Mouse (Mus musculus) hindbrain, embryonic 12.5 days (tissue): Measurements from ENCODE around the gene Srl. TPM values are rescaled to one million over a fixed set of nuclear protein-coding genes. Genes with fewer than 3 reads are reported as not detected.
"Not testable (repeated sequence)": the region's sequence is repeated elsewhere in the genome, so short reads cannot be mapped to it uniquely, and the experiment has no call there.

Experiments
- ATAC-seq: fragments of 200-750 bp; cut with Nextera tagmentation; 2 replicates; pipeline ENCODE4 v1.8.0; 2017; ENCODE audit warnings: moderate TSS enrichment; ENCODE audit not compliant: low FRiP score
- H3K27ac ChIP-seq: fragments of 300-500 bp; sonication (generic); 2 replicates; pipeline ENCODE4 v1.5.1; 2016; ENCODE audit warnings: mild to moderate bottlenecking
- H3K27me3 ChIP-seq: fragments of 300-500 bp; sonication (generic); 2 replicates; pipeline ENCODE4 v1.6.1; 2016; ENCODE audit warnings: mild to moderate bottlenecking
- H3K36me3 ChIP-seq: fragments of 300-500 bp; sonication (generic); 2 replicates; pipeline ENCODE4 v1.6.1; 2016; ENCODE audit warnings: mild to moderate bottlenecking
- H3K4me1 ChIP-seq: fragments of 300-500 bp; sonication (generic); 2 replicates; pipeline ENCODE4 v1.6.1; 2016
- H3K4me2 ChIP-seq: fragments of 300-500 bp; sonication (generic); replicated peaks from 2 replicates; pipeline ENCODE4 v1.6.1; 2016; ENCODE audit warnings: mild to moderate bottlenecking
- H3K4me3 ChIP-seq: fragments of 300-500 bp; sonication (generic); 2 replicates; pipeline ENCODE4 v1.5.1; 2016; ENCODE audit warnings: mild to moderate bottlenecking
- H3K9ac ChIP-seq: fragments of 300-500 bp; sonication (generic); 2 replicates; pipeline ENCODE4 v1.6.1; 2016; ENCODE audit warnings: mild to moderate bottlenecking, moderate library complexity
- H3K9me3 ChIP-seq: fragments of 300-500 bp; sonication (generic); replicated peaks from 2 replicates; pipeline ENCODE4 v1.6.1; 2016; ENCODE audit warnings: mild to moderate bottlenecking
- WGBS: fragments of 180-500 bp; shearing (Covaris S2); methylation state at CpG from one replicate; pipeline ENCODE4 v1.1.7; 2016; 5-methylcytosine and 5-hydroxymethylcytosine counted together
- polyA plus RNA-seq: library from polyadenylated mRNA; unstranded; fragments of >200 nt; fragmentation: Nextera tagmentation; extraction: Ambion mirVana; gene quantifications from 2 replicates; pipeline ENCODE4 v1.2.1, GENCODE M21; 2016

Gene Srl
- polyA plus RNA-seq, 1 experiment from 2014 or later = 25.8 TPM

DNA sequence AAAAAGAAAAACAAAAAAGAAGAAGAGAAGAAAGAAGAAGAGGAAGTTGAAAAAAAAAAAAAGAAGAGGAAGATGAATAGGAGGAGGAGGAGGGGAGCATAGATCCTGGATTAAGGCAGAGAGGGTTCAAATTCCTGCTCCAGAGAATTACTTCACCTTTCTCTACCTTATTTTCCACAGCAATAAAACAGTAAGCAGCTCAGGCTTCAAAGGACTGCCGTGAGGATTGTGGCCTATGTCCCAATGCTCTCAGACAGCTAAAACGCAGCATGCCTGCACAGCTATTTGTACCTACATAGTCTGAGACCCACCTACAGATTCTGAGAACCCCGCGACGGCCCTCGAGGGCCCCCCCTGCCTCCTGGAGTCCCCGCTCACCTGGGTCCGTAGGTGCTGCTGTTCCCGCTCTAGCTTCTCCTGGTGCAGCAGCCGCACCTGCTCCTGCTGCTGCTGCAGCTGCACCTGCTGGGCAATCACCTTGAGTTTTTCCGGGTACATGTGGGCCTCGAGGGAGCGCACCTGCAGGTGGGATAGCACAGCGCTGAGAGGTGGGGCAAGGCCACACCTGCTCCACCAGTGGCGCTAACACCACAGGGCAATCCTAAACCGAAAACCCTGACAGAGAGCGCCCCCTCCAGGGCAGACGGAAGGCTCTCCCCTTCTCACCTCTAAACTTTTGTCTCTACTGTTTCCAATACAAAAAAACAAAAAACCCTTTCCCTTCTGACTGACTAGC lies 7.5 kb upstream of the Srl start:
- H3K36me3 ChIP-seq = peaks cover 47% of the 10 kb centered on the region

DNA sequence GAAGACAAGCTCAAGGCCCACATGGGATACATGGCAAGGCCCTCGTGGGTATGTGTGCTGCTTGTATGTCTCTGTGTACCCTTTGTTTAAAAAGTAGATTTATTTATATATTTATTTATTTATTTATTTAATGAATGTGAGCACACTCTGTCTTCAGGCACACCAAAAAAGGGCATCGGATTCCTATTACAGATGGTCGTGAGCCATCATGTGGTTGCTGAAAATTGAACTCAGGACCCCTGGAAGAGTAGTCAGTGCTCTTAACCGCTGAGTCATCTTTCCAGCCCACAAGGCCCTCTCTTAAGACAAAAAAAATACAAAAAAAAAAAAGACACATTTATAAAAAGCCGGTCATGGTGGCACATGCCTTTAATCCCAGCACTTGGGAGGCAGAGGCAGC lies 6.0 kb upstream of the Srl start:
- Histone ChIP-seq H3K4me3 (no peak overlapping the region), H3K9me3 (no peaks in the 10 kb centered on the region), H3K4me1 (peaks cover 4% of the 10 kb centered on the region), H3K27ac (no peak overlapping the region), H3K9ac (no peak overlapping the region), H3K36me3 (peaks cover 47% of the 10 kb centered on the region), H3K27me3 (no peaks in the 10 kb centered on the region), H3K4me2 (no peak overlapping the region)
- no peak for ATAC-seq
- 94% methylated on average over 5 of the region's 5 CpGs for WGBS

More for the DNA sequence above, 7.5 kb upstream of the Srl start:
- ATAC-seq = no peak
- peaks cover 13% of the 10 kb centered on the region for H3K4me1 ChIP-seq
- 96% methylated on average over 18 of the region's 18 CpGs for WGBS
- no peak overlapping the region for H3K4me3 ChIP-seq
- H3K4me2 ChIP-seq = no peak overlapping the region
- no peak overlapping the region for H3K9ac ChIP-seq
- no peaks in the 10 kb centered on the region for H3K27me3 ChIP-seq
- no peaks in the 10 kb centered on the region for H3K9me3 ChIP-seq
- H3K27ac ChIP-seq = no peak overlapping the region

DNA sequence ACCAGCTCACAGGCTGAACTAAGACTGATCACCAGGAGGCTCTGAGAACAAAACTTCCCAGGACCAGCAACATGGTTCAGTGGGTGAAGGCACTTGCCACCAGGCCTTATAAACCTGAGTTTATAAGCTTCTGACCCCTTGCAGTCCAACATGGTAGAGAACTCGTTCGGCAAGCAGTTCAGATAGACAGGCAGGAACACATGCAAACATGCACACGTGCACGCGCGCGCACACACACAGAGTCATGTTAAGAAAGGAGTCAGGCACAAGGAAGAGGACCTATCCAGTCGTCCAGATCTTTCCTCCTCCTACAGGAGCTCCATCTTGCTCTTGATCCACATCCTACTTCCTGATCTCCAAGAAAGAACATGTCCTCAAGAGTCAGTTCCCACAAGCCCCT lies 5.2 kb upstream of the Srl start:
- ATAC-seq = no peak
- Histone ChIP-seq H3K27me3 (no peaks in the 10 kb centered on the region), H3K4me3 (no peak overlapping the region), H3K4me1 (peaks cover 6% of the 10 kb centered on the region; the same call in 1 of the 2 replicates), H3K4me2 (no peak overlapping the region), H3K27ac (no peak overlapping the region), H3K9me3 (no peaks in the 10 kb centered on the region), H3K36me3 (peaks cover 47% of the 10 kb centered on the region), H3K9ac (no peak overlapping the region)
- WGBS = 95% methylated on average over 8 of the region's 8 CpGs

DNA sequence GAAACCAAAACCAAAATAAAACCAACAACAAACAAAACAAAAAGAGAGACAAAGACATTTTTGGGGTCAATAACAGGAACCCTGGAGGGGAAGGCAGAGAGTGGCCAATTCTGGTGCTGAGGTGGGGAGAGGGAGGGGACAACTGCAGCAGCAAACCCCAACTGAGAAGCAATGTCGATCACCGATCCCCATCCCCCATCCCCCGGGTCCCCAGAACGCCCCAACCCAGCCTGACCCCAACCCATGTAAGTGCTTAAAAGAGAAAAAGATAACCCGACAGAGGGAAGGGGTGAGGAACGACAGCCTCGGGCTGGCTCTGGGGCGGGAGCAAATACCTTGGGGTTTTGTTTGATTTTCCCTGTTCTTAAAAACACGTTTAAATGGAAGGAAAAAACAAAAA lies 3.2 kb upstream of the Srl start:
- H3K4me3 ChIP-seq = no peak overlapping the region
- peaks cover 38% of the 10 kb centered on the region for H3K36me3 ChIP-seq
- WGBS = 85% methylated on average over 9 of the region's 9 CpGs
- H3K27ac ChIP-seq = no peak overlapping the region
- no peak overlapping the region for H3K4me2 ChIP-seq
- no peaks in the 10 kb centered on the region for H3K9me3 ChIP-seq
- no peak overlapping the region for H3K9ac ChIP-seq
- peaks cover 8% of the 10 kb centered on the region; the same call in 1 of the 2 replicates for H3K4me1 ChIP-seq
- no peak for ATAC-seq
- no peaks in the 10 kb centered on the region for H3K27me3 ChIP-seq

DNA sequence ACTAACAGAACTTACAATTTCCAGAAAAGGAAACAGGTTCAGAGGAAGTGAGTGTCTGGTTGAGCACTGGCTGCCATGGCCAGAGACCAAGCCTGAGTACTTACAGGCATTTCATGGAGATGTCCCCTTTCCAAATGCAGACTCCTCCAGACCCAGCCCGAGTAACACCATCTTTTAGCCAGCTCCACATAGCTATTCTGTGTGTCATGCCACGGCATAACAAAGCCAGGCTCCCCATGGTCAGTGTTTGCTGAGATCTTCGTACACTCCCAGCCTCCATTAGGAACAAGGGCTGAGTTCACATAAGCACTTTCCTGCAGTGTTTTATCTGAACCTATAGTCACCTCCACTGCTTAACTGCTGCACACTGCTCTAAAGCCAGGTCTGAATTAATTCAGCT lies 1.6 kb upstream of the Srl start:
- Histone ChIP-seq H3K9me3 (no peaks in the 10 kb centered on the region), H3K36me3 (peaks cover 27% of the 10 kb centered on the region), H3K4me3 (no peak overlapping the region), H3K27ac (no peak overlapping the region), H3K9ac (no peak overlapping the region), H3K4me1 (peaks cover 11% of the 10 kb centered on the region; the same call in 1 of the 2 replicates), H3K4me2 (no peak overlapping the region), H3K27me3 (no peaks in the 10 kb centered on the region)
- 73% methylated on average over 3 of the region's 3 CpGs for WGBS
- no peak for ATAC-seq

DNA sequence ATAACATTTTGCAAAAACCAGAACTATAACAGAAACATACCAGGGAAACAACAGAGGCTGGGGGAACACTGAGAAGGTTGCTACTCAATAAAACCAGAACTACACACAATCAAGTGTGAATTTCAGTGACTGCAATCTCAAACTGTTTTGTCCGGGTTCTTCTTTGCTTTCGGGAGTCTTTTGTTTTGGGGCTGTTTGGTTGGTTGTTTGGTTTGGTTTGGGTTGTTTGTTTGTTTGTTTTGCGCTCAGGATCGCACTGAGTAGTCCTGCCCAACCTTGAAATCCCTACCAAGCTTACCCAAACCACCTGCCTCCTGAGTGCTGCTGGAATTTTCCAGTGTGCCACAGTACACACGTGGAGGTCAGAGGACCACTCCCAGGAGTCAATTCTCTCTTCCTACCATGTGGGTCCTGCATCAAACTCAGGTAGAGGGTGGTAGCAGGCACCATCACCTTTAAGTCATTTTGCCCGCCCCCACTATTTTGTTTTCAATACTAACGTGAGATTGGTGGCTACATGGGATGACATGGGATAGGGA lies 689 bp upstream of the Srl start:
- no peak for ATAC-seq
- Histone ChIP-seq H3K27me3 (no peaks in the 10 kb centered on the region), H3K9me3 (no peaks in the 10 kb centered on the region), H3K9ac (0 out of 2 replicates have a peak overlapping the region, but pooled peaks have one; percentile 20), H3K27ac (no peak overlapping the region), H3K4me1 (peaks cover 11% of the 10 kb centered on the region; the same call in 1 of the 2 replicates), H3K4me3 (peak overlapping the region; percentile 43), H3K36me3 (peaks cover 24% of the 10 kb centered on the region), H3K4me2 (peak overlapping the region; percentile 52)
- 53% methylated on average over 7 of the region's 7 CpGs for WGBS

DNA sequence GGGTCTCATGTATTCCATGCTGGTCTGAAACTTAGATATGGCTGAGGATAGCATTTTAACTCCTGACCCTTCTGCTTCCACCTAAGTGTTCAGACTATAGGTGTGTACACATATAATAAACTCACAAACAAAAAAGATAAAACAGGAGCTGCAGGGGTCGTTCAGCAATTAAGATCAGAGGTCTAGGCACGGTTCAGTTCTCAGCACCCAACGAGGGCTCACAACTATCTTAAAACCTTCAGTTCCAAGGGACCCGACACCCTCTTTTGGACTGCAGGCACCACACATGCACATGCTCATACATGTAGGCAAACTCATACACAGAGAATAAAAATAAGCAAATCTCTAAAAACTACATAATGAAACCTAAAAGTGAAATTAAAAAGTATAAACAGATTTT lies 583 bp downstream of the Srl start:
- no peak for ATAC-seq
- H3K9ac ChIP-seq = 0 out of 2 replicates have a peak overlapping the region, but pooled peaks have one; percentile 32

DNA sequence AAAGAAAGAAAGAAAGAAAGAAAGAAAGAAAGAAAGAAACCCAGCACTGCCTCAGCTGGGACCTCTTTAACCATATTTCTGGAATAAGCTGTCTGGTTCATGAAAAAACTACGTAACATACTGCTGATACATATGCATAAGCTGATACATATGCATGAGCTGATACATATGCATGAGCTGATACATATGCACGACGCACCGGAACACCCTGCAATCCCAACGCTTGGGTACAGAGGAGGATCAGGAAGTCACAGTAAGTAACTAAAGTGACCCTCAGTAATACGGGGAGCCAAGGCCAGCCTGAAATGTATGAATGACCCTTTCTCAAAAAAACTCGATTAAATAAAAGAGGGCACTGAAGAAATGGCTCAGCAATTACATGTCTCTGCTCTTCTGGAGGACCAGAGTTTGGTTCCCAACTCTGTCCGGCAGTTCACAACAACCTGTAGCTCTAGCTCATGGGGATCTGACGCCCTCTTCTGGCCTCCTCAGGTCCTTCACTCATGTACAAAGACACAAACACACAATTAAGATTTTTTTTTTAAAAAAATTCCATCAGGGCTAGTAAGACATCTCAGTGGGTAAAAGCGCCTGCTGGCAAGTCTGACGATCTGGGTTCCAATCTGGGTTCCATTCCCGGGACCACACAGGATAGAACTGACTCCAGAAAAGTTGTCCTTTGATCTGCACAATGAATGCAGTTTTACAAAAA lies 1.4 kb downstream of the Srl start:
- Histone ChIP-seq H3K4me1 (peaks cover 11% of the 10 kb centered on the region; the same call in 1 of the 2 replicates), H3K4me2 (0 out of 2 replicates have a peak overlapping the region, but pooled peaks have one; percentile 15), H3K9me3 (no peaks in the 10 kb centered on the region), H3K27ac (no peak overlapping the region), H3K36me3 (peaks cover 5% of the 10 kb centered on the region; the same call in 1 of the 2 replicates), H3K27me3 (no peaks in the 10 kb centered on the region), H3K9ac (no peak overlapping the region), H3K4me3 (no peak overlapping the region)
- WGBS = 60% methylated on average over 12 of the region's 12 CpGs
- peak; percentile 38; the same call in 1 of the 2 replicates for ATAC-seq

More for the DNA sequence above, 583 bp downstream of the Srl start:
- H3K4me2 ChIP-seq = peak overlapping the region; percentile 52
- WGBS = 61% methylated on average over 4 of the region's 4 CpGs
- peaks cover 11% of the 10 kb centered on the region; the same call in 1 of the 2 replicates for H3K4me1 ChIP-seq
- H3K4me3 ChIP-seq = peak overlapping the region; percentile 43
- peaks cover 13% of the 10 kb centered on the region; the same call in 1 of the 2 replicates for H3K36me3 ChIP-seq
- no peaks in the 10 kb centered on the region for H3K27me3 ChIP-seq
- no peak overlapping the region for H3K27ac ChIP-seq
- no peaks in the 10 kb centered on the region for H3K9me3 ChIP-seq

DNA sequence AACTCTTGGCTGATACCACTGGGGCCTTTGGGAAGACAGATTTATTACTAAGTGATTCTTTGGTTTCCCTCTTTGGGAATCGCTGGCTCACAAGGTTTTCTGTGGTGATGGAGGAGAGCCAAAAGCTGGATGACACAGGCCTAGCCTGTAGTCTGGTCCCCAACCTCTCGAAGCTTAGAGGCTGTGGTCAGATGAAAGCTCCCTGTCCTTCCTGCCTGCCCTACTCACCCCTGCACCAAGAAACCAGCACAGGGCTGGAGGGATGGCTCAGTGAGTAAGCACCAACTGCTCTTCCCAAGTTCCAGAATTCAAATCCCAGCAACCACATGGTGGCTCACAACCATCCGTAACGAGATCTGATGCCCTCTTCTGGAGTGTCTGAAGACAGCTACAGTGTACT lies 2.1 kb downstream of the Srl start:
- Histone ChIP-seq H3K27ac (no peak overlapping the region), H3K9me3 (no peaks in the 10 kb centered on the region), H3K4me3 (no peak overlapping the region), H3K27me3 (no peaks in the 10 kb centered on the region), H3K36me3 (no peaks in the 10 kb centered on the region), H3K4me2 (no peak overlapping the region), H3K4me1 (peaks cover 11% of the 10 kb centered on the region; the same call in 1 of the 2 replicates), H3K9ac (no peak overlapping the region)
- 82% methylated on average over 4 of the region's 4 CpGs for WGBS
- no peak for ATAC-seq

DNA sequence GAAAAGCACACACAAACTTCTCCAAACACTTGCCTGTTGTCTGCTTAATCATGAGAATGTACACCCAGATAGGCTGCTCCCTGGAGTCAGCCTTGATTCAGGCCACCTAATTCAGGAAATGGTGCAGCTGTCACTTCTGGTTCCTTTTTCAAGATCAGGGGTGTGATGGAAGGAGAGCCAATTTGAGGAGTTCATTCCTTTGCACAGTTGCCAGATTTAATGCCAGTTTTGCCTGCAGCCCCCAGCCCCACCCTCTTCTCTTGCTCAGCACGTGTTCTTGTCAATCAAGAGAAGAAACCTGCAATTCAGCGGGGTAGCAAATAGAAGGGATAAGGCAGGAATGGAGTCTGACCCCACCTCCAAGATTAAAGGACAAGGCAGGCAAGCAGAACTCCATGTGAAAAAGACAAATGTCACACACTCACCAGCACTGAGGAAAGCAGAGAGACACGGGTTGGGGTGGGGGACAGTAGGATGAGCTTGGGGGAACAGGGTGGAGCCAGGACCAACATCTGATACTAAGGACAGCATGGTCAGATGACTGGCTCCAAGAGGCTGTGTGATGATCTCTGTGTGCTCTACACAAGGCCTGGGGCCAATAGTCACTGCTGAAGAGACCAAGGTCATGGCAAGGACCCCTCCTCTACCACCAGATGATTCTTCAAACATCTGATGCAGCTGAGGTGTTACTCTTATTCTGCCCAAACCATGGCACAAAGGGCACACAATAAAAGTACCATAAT lies 3.8 kb downstream of the Srl start:
- Histone ChIP-seq H3K27ac (no peak overlapping the region), H3K27me3 (no peaks in the 10 kb centered on the region), H3K4me3 (no peak overlapping the region), H3K9ac (no peak overlapping the region), H3K9me3 (no peaks in the 10 kb centered on the region), H3K4me2 (no peak overlapping the region), H3K4me1 (peaks cover 11% of the 10 kb centered on the region; the same call in 1 of the 2 replicates), H3K36me3 (no peaks in the 10 kb centered on the region)
- ATAC-seq = no peak
- 75% methylated on average over 3 of the region's 3 CpGs for WGBS

DNA sequence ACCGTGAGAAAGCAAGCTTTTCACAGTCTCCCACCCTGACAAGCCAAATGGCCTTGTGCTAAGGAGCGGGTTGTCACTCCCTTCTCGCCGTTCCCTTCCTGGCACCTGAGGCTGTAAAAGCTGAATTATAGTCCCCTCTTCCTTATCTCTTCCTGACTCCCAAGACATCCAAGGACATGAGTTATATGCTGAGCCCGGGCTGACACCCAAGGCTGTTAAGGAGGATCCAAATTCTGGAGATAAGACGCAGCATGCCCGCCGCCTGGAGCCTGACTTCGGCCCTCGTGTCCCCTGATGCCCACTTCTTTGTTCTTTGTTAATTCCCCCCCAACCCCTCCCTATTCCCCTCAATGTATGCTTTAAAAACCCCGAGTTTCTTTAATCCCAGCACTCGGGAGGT lies 14.2 kb downstream of the Srl start:
- H3K9ac ChIP-seq, H3K9me3 ChIP-seq, H3K4me3 ChIP-seq, H3K27ac ChIP-seq, H3K27me3 ChIP-seq, ATAC-seq, H3K4me2 ChIP-seq, H3K36me3 ChIP-seq, H3K4me1 ChIP-seq: not testable (repeated sequence)
- WGBS = 91% methylated on average over 12 of the region's 12 CpGs
